Mouse (Mus musculus) gastrocnemius, postnatal 10 days (tissue): ENCODE data around the gene Zcchc14. TPM values are rescaled to one million over a fixed set of nuclear protein-coding genes. Genes with fewer than 3 reads are reported as not detected.
A peak's percentile ranks its signal among the peaks of the same experiment; 100 is the strongest.

Source experiments
- DNase-seq: peaks from one replicate; pipeline ENCODE4 v3.0.0; 2021; ENCODE audit warnings: mixed read lengths
- total RNA-seq, 2 experiments: library from RNA; stranded (reverse); gene quantifications; 2 replicates each; pipeline ENCODE4 v1.2.3; 2021

Gene Zcchc14
- total RNA-seq, 2 experiments from 2014 or later = 25.0 to 33.1 TPM

DNA sequence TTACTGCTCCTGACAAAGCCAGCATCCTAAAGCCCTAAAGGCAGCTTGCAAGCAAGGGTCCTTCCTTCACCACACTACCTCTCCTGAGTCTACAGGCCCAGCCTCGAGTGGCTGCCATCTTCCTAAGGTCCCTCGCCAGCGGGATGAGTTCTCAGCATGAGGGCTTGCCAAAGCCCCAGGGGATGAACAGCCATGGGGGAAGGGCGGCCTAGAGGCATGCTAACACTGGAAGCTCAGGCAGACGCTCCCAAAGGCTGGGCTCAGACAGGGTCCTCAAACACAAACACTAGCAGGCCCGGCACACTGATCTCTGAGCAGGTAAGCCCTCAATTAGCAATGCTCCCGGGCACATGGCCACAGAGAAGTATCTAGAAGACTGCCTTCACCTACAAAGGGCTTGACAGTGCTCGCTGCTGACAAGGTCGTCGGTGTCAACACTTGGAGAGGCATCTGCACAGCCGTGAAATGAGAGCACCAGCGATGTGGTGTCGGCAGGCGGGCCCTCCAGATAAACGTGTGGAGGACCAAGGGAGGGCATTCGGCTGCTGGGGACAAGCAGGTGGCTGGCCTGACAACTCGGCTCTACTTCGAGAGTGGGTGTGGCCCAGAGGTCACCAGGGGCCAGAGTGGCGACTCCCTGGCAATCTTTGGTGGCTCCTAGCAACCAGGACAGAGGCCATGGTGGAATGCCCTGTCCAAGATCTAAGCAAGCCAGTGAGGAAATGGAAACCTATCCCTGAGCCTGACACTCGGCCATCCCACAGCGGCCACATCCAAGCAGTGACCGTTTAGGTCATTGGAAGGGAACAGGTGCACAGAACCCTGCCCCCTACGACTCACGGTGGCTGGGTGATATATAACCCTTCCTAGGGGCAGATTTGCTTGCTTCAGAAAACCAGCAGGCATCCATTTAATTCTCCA, 101.4 kb downstream of the Zcchc14 start:
- peak; percentile 51 for DNase-seq

DNA sequence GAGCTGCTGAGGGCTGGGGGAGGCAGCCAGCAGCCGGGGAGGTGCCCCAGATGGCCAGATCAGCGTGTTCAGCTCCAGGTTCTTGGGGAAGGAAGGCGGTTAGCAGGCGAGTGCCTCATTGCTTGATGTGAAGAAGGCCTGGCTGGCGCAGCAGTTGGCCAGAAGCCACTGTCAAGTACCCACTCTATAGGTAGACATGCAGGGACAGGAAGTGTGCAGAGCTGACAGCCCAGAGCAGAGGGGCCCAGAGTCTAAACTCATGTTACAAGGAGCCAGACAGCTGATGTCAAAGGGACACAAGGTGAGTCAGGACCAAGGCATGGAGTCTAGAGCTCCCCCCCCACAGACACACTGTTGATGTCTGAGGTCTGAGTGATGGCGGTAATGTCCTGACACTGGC, 102.6 kb downstream of the Zcchc14 start:
- DNase-seq = no peak

Other genes with a start within 250 kb of the Zcchc14 start
- not detected for gene 1700018B08Rik, start 108.6 kb downstream of the Zcchc14 start, total RNA-seq
- 10 to 100 TPM; 59.6 to 70.3 TPM for gene Fbxo31, start 74.1 kb downstream of the Zcchc14 start, total RNA-seq
- gene Map1lc3b, start 62.5 kb downstream of the Zcchc14 start, total RNA-seq = 100 to 1,000 TPM; 101 to 106 TPM
- under 1 TPM; 0.14 to 0.16 TPM for gene Jph3, start 76.7 kb upstream of the Zcchc14 start, total RNA-seq
- gene Klhdc4, start 176.7 kb upstream of the Zcchc14 start, total RNA-seq = 10 to 100 TPM; 10.7 to 13.3 TPM